Mouse (Mus musculus): ENCODE data around the gene Trmt13. TPM values are rescaled to one million over a fixed set of nuclear protein-coding genes. Genes with fewer than 3 reads are reported as not detected.

The Trmt13 gene
- 5.3 TPM for polyA plus RNA-seq (2014; fragmentation: Illumina TruSeq; extraction: RNeasy Lipid Tissue Mini Kit (QIAGEN cat#74804); ENCODE audit: insufficient read depth, low read depth, low replicate concordance)

GRCm38 (mm10) chr3:116614295-116614892 lies at the start of gene Trmt13:
Gene Trmt13, minus strand, starts transcription at chr3:116614587.

DNA sequence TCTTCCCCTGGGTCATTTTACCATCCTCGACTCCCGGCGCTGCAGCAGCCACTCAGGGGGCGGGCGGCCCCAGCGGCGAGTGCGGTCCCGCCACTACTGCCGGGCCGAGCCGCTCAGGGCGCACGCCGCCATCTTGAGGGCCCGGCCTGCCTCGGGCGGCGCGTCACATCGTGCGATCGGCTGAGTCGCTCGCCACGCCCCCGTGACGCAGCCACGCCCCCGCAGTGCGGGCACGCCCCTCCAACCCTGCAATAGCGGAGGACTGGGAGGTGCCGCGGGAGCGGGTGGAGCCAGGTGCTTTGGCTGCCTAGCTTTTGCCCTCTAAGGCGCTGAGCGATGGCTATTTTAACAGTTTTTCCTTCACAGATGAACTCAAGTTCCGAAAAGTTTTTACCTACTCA lies 48.1 kb upstream of the Trmt13 start, which contains the start of gene Mfsd14a:
Gene Mfsd14a, minus strand, starts transcription at position 215 of the 401 bp plus-strand sequence.

DNA sequence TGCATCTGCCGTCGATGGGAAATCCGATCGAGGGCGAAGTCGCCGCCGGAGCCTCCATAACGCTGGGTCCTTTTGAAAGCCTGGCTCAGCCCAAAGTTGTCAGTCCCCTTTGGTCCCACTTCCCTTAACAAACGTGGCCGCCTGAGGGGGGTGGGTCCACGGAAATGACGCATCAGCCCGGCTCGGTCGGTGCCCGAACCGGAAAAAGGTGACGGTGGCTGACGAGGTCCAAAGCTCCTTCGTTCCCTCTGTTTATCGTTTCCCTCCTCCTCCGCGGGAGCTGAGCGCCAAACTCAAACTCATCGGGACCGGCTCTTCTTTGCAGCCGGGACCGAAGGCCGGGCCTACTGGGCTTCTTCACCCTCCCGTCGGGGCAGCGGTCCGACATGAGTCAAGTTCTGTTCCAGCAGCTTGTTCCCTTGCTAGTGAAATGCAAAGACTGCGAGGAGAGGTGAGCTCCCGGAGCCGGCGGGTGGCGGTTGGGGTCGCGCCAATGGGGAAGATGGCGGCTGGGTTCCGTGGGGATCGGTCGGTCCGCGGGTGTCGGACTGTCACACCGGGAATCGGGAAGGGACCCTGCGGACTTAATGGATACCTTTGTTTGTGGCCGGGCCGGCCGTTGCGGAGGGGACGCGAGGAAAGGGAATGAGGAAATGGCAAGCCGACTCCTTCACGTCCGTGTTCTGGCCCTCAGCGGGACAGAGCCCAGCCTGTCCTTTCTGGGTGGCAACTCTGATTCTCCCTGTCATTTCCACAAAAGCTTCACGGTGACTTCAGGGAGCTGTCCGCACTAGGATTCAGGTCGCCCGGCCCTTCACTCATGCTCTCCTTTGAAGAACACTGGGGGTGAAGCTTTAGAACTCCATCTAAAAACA lies 19.4 kb downstream of the Trmt13 start, which contains the start of gene Sass6:
Gene Sass6, plus strand, starts transcription at position 255 of the 875 bp plus-strand sequence.

DNA sequence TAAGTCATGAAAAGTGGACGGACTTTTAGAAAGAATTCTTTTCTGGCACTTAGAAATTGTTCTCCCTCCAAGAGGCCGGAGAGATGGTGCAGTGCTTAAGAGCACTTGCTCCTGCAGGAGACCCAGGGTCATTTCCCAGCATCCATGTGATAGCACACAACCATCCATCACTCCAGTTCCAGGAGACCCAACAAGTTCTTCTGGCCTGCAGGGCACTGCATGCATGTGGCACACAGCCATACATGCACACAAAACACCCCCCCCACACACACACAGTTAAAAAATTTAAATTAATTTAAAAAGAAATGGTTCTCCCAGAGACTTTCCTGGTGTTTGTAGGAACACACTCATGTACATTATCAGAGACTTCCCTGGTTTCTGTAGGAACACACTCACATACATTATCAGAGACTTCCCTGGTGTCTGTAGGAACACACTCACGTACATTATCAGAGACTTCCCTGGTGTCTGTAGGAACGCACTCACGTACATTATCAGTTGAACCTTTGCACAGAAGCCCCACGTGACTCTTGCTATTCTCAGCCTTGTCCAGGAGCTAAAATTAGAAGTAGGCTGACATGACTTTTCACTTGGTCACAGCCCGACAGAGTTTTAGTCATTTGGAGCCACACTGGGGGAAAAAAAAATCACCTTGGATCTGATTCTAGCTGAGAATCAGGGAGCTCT lies 51.8 kb downstream of the Trmt13 start, which contains the start of gene Lrrc39:
Gene Lrrc39, plus strand, starts transcription at position 566 of the 687 bp plus-strand sequence.

Other genes starting within 250 kb of the Trmt13 start
- gene Cdc14a, start 190.6 kb downstream of the Trmt13 start, polyA plus RNA-seq (2014; fragmentation: Illumina TruSeq; extraction: RNeasy Lipid Tissue Mini Kit (QIAGEN cat#74804); ENCODE audit: insufficient read depth, low read depth, low replicate concordance), result 9.0 TPM
- gene Rtca, start 106.4 kb downstream of the Trmt13 start, polyA plus RNA-seq (2014; fragmentation: Illumina TruSeq; extraction: RNeasy Lipid Tissue Mini Kit (QIAGEN cat#74804); ENCODE audit: insufficient read depth, low read depth, low replicate concordance), result 22.4 TPM
- 9.7 TPM for gene Dbt, start 101.5 kb downstream of the Trmt13 start, polyA plus RNA-seq (2014; fragmentation: Illumina TruSeq; extraction: RNeasy Lipid Tissue Mini Kit (QIAGEN cat#74804); ENCODE audit: insufficient read depth, low read depth, low replicate concordance)
- 0.66 TPM for gene Lrrc39, start 51.6 kb downstream of the Trmt13 start, polyA plus RNA-seq (2014; fragmentation: Illumina TruSeq; extraction: RNeasy Lipid Tissue Mini Kit (QIAGEN cat#74804); ENCODE audit: insufficient read depth, low read depth, low replicate concordance)
- 1.7 TPM for gene Sass6, start 19.6 kb downstream of the Trmt13 start, polyA plus RNA-seq (2014; fragmentation: Illumina TruSeq; extraction: RNeasy Lipid Tissue Mini Kit (QIAGEN cat#74804); ENCODE audit: insufficient read depth, low read depth, low replicate concordance)
- 29.2 TPM for gene Mfsd14a, start 48.1 kb upstream of the Trmt13 start, polyA plus RNA-seq (2014; fragmentation: Illumina TruSeq; extraction: RNeasy Lipid Tissue Mini Kit (QIAGEN cat#74804); ENCODE audit: insufficient read depth, low read depth, low replicate concordance)
- gene Gm43191, start 66.7 kb upstream of the Trmt13 start, polyA plus RNA-seq (2014; fragmentation: Illumina TruSeq; extraction: RNeasy Lipid Tissue Mini Kit (QIAGEN cat#74804); ENCODE audit: insufficient read depth, low read depth, low replicate concordance), result not detected
- 10.2 TPM for gene Slc35a3, start 98.2 kb upstream of the Trmt13 start, polyA plus RNA-seq (2014; fragmentation: Illumina TruSeq; extraction: RNeasy Lipid Tissue Mini Kit (QIAGEN cat#74804); ENCODE audit: insufficient read depth, low read depth, low replicate concordance)
- 3.3 TPM for gene Agl, start 193.6 kb upstream of the Trmt13 start, polyA plus RNA-seq (2014; fragmentation: Illumina TruSeq; extraction: RNeasy Lipid Tissue Mini Kit (QIAGEN cat#74804); ENCODE audit: insufficient read depth, low read depth, low replicate concordance)
- gene Frrs1, start 244.9 kb upstream of the Trmt13 start, polyA plus RNA-seq (2014; fragmentation: Illumina TruSeq; extraction: RNeasy Lipid Tissue Mini Kit (QIAGEN cat#74804); ENCODE audit: insufficient read depth, low read depth, low replicate concordance), result 3.8 TPM